9 mouse cellular contexts compared by ENCODE assay signal in genomic region chr4:101265523-101265922, GRCm38 (mm10). TPM values are rescaled to one million over a fixed set of nuclear protein-coding genes. Genes with fewer than 3 reads are reported as not detected.
DNase-seq lines count a peak whose midpoint lies in the region; ATAC-seq and TF ChIP-seq lines count a peak whose summit lies in the region.
"Had no signal": no experiment of that assay in that cellular context is flagged by ENCODE, and none has a peak within 500 bp of the region (broad histone marks: within the 10 kb centered on the region; RNA-seq: fewer than 3 reads in every experiment).

No protein-coding gene starts in this region.

- peak overlapping the region; percentile 93 to 100 for H3K4me3 ChIP-seq in heart, embryonic 14.5 days (ENCODE audit: control insufficient read depth in 1 of 2, insufficient read depth in 1 of 2, low read depth in 1 of 2, low read length in 2 of 2)
- peak overlapping the region; percentile 77 for H3K4me3 ChIP-seq in ES-Bruce4 (ENCODE audit: low read depth, low read length)
- peak overlapping the region; percentile 80 for H3K4me3 ChIP-seq in forebrain, embryonic 15.5 days
- peak overlapping the region; percentile 100 for H3K4me3 ChIP-seq in liver, postnatal 0 days (ENCODE audit: low read depth, low read length)

- ATAC-seq in heart, embryonic 14.5 days (ENCODE audit: insufficient number of reproducible peaks, insufficient read depth, low FRiP score, low read depth): no peak
- no peak for ATAC-seq in forebrain, embryonic 15.5 days (replicated peaks)
- ATAC-seq in liver, postnatal 0 days: no peak

- H3K4me2 ChIP-seq in heart, embryonic 14.5 days (ENCODE audit: low read length): peak overlapping the region; percentile 90
- peak overlapping the region; percentile 64 for H3K4me2 ChIP-seq in forebrain, embryonic 15.5 days (replicated peaks)
- peak overlapping the region; percentile 93 for H3K4me2 ChIP-seq in liver, postnatal 0 days (ENCODE audit: low read depth, low read length)

- TF ChIP-seq CTCF in ES-Bruce4 (IDR thresholded peaks at IDR 0.05; ENCODE audit: low read depth, low read length): no peak
- no peak for TF ChIP-seq CTCF in liver, postnatal 0 days (IDR thresholded peaks at IDR 0.05; ENCODE audit: low read depth)

- TF ChIP-seq EP300 in ES-Bruce4 (IDR thresholded peaks at IDR 0.05; ENCODE audit: insufficient read depth, low read depth, low read length): no peak
- no peak for TF ChIP-seq EP300 in liver, postnatal 0 days (IDR thresholded peaks at IDR 0.05; ENCODE audit: low read depth)

- H3K27ac ChIP-seq in heart, embryonic 14.5 days (replicated peaks in 1 of 2; ENCODE audit: control insufficient read depth in 1 of 2, insufficient read depth in 1 of 2, low read depth in 2 of 2, low read length in 2 of 2): peak overlapping the region; percentile 57 to 93; a peak in 3 of 4 replicates
- no peak overlapping the region for H3K27ac ChIP-seq in ES-Bruce4 (ENCODE audit: insufficient read depth, low read length)
- H3K27ac ChIP-seq in forebrain, embryonic 15.5 days (replicated peaks): no peak overlapping the region
- peak overlapping the region; percentile 99 for H3K27ac ChIP-seq in liver, postnatal 0 days (ENCODE audit: low read depth)

- H3K9ac ChIP-seq in heart, embryonic 14.5 days (ENCODE audit: low read length): no peak overlapping the region
- H3K9ac ChIP-seq in ES-Bruce4 (ENCODE audit: low read depth, poor library complexity, severe bottlenecking): peak overlapping the region; percentile 51; the same call in 1 of the 2 replicates
- H3K9ac ChIP-seq in forebrain, embryonic 15.5 days (replicated peaks): no peak overlapping the region
- H3K9ac ChIP-seq in liver, postnatal 0 days (replicated peaks): 0 out of 2 replicates have a peak overlapping the region, but pooled peaks have one; percentile 100

- intact Hi-C loops in heart, postnatal 10 days (cut with DNase I): loop anchor here (2.0 to 10.0 kb wide), 4 partner anchors 27 to 379 kb away; partner anchors contain the start of gene Leprot

- H3K9me3 ChIP-seq in heart, embryonic 14.5 days (ENCODE audit: control insufficient read depth, low read length): no peaks in the 10 kb centered on the region
- no peaks in the 10 kb centered on the region for H3K9me3 ChIP-seq in ES-Bruce4 (replicated peaks; ENCODE audit: control insufficient read depth, insufficient read depth, low read length, poor library complexity, severe bottlenecking)
- H3K9me3 ChIP-seq in forebrain, embryonic 15.5 days: no peaks in the 10 kb centered on the region
- H3K9me3 ChIP-seq in liver, postnatal 0 days (ENCODE audit: low read length): no peaks in the 10 kb centered on the region

- 22% methylated on average over 6 of the region's 7 CpGs for WGBS in heart, embryonic 14.5 days
- WGBS in forebrain, embryonic 15.5 days: 35% methylated on average over 6 of the region's 7 CpGs
- 35% methylated on average over 7 of the region's 7 CpGs for WGBS in liver, postnatal 0 days (ENCODE audit: insufficient replicate concordance)

- no peaks in the 10 kb centered on the region for H3K36me3 ChIP-seq in heart, embryonic 14.5 days (ENCODE audit: control insufficient read depth, insufficient read depth, low read length)
- H3K36me3 ChIP-seq in ES-Bruce4 (ENCODE audit: control insufficient read depth, insufficient read depth, low read length, poor library complexity, severe bottlenecking): no peaks in the 10 kb centered on the region
- H3K36me3 ChIP-seq in forebrain, embryonic 15.5 days: no peaks in the 10 kb centered on the region
- H3K36me3 ChIP-seq in liver, postnatal 0 days (replicated peaks; ENCODE audit: insufficient read depth, low read length): no peaks in the 10 kb centered on the region

- H3K27me3 ChIP-seq in heart, embryonic 14.5 days (ENCODE audit: control insufficient read depth, insufficient read depth, low read length): no peaks in the 10 kb centered on the region
- 0 out of 2 replicates have a peak, but pooled peaks cover 1% of the 10 kb centered on the region for H3K27me3 ChIP-seq in ES-Bruce4 (ENCODE audit: control insufficient read depth, insufficient read depth, low read length, poor library complexity, severe bottlenecking)
- no peaks in the 10 kb centered on the region for H3K27me3 ChIP-seq in forebrain, embryonic 15.5 days
- no peaks in the 10 kb centered on the region for H3K27me3 ChIP-seq in liver, postnatal 0 days (ENCODE audit: insufficient read depth, low read length)
- H3K27me3 ChIP-seq: Patski had no signal

- peaks cover 0 to 13% of the 10 kb centered on the region in 2 experiments; a peak in 3 of 4 replicates for H3K4me1 ChIP-seq in heart, embryonic 14.5 days (ENCODE audit: control insufficient read depth in 2 of 2, insufficient read depth in 2 of 2, low read length in 2 of 2)
- H3K4me1 ChIP-seq in ES-Bruce4 (ENCODE audit: control insufficient read depth, insufficient read depth, low read length): no peaks in the 10 kb centered on the region
- peaks cover 9% of the 10 kb centered on the region for H3K4me1 ChIP-seq in forebrain, embryonic 15.5 days
- peaks cover 24% of the 10 kb centered on the region for H3K4me1 ChIP-seq in liver, postnatal 0 days (ENCODE audit: insufficient read depth)

- no peak for DNase-seq in heart, postnatal 10 days
- DNase-seq in liver, postnatal 0 days: no peak
- no peak for DNase-seq in adrenal gland, postnatal 4 days (ENCODE audit: low spot score in 2 of 2)
- no peak for DNase-seq in spleen, postnatal 36 days (ENCODE audit: low spot score in 2 of 2)
- DNase-seq in right cerebral cortex, postnatal 25 days: no peak

- TF ChIP-seq POLR2A in ES-Bruce4 (IDR thresholded peaks at IDR 0.05; ENCODE audit: insufficient read depth, low read length): no peak

RNA-seq across cellular contexts. Expression of gene Jak1, which starts 0.4 kb away (rescaled TPM):
- 67.1 and 69.7 TPM in 2 replicates for polyA plus RNA-seq in heart, embryonic 14.5 days (2014; fragmentation: Nextera tagmentation; extraction: Ambion mirVana)
- 10 to 100 TPM; 89.5 to 93.0 TPM for total RNA-seq in heart, postnatal 10 days (2021)
- 55.9 and 57.3 TPM in 2 replicates for polyA plus RNA-seq in ES-Bruce4 (2011; ENCODE audit: insufficient read depth, insufficient read length, low read depth, missing spikeins)
- 46.5 and 51.3 TPM in 2 replicates for polyA plus RNA-seq in forebrain, embryonic 15.5 days (2015; fragmentation: Nextera tagmentation; extraction: Ambion mirVana)
- 33.9 and 51.2 TPM in 2 replicates for polyA plus RNA-seq in liver, postnatal 0 days (2015; fragmentation: Nextera tagmentation; extraction: Ambion mirVana)
- 100 to 1,000 TPM; 120 to 122 TPM for total RNA-seq in adrenal gland, postnatal 4 days (2021)

Comparison
In these comparisons a context has a peak if more than half of its experiments do, and no peak if none do; other contexts are left out.
1. H3K27ac ChIP-seq: peak in heart, embryonic 14.5 days (2 of 2) and liver, postnatal 0 days (single experiment); none in ES-Bruce4 (single experiment) and forebrain, embryonic 15.5 days (single experiment).
2. H3K9ac ChIP-seq: peak in ES-Bruce4 (single experiment) and liver, postnatal 0 days (single experiment); none in heart, embryonic 14.5 days (single experiment) and forebrain, embryonic 15.5 days (single experiment).
3. Peak in every context shown above with its lines, with median percentiles within 50 percentile points of each other: H3K4me2 ChIP-seq and H3K4me3 ChIP-seq.